Comparison of ENCODE assay signal across 9 mouse cellular contexts in the genomic region with DNA sequence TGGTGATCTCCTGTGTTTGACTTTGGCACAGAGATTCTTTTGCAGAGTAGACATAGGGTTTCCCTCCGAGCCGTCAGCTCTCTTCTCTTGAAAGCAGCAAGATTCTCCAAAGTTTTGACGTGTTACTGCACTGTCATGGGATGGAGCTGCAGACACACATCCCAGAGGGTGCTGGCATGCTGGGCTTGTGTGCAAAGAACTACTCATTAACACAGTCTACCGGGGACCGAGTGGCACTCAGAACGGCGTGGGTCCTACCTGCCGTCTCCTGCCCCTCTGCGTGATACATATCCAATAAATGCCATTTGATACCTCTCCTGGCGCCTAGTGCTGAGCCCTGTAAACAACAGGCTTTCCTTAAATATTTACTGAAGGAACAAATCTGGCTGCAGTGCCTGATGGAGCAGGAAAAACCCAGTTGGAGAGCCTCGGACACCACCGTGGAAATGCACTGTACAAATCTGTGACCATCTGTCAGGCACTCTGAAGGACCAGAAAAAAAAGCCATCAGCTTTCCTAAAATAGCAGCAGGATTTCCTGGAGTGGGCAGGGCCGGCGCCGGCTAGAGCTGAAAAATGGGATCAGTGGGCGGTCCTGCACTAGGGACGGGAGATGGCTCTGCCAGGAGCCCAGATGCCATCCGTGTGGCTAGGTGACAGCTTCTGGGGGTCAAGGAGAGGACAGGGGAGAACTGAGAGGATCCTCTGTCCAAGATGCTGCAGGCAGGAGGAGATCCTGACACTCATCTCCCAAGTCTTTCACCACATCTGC. TPM values are rescaled to one million over a fixed set of nuclear protein-coding genes. Genes with fewer than 3 reads are reported as not detected.
DNase-seq lines count a peak whose midpoint lies in the region; ATAC-seq and TF ChIP-seq lines count a peak whose summit lies in the region.
"Had no signal": no experiment of that assay in that cellular context is flagged by ENCODE, and none has a peak within 500 bp of the region (broad histone marks: within the 10 kb centered on the region; RNA-seq: fewer than 3 reads in every experiment).

No protein-coding gene starts in this region.

- H3K9me3 ChIP-seq in embryonic facial prominence, embryonic 13.5 days = no peaks in the 10 kb centered on the region
- H3K9me3 ChIP-seq in heart, embryonic 10.5 days = no peaks in the 10 kb centered on the region
- H3K9me3 ChIP-seq in limb, embryonic 14.5 days (ENCODE audit: control insufficient read depth, low read length) = peaks cover 7% of the 10 kb centered on the region; the same call in 1 of the 2 replicates
- H3K9me3 ChIP-seq in neural tube, embryonic 12.5 days = 0 out of 2 replicates have a peak, but pooled peaks cover 4% of the 10 kb centered on the region

- peak; percentile 74 for DNase-seq in brain, embryonic 14.5 days (ENCODE audit: low read depth)
- peak; percentile 82 for DNase-seq in heart, embryonic 10.5 days (ENCODE audit: low spot score)
- DNase-seq in kidney, adult 8-10 months = peak; percentile 71 to 74
- peak; percentile 76 for DNase-seq in limb, embryonic 14.5 days (ENCODE audit: low spot score)
- DNase-seq in spleen, adult 18-20 months = no peak
- no peak for DNase-seq in testis, postnatal 10 days (ENCODE audit: low spot score)

- 26% methylated on average over 18 of the region's 18 CpGs for WGBS in embryonic facial prominence, embryonic 13.5 days
- 27% methylated on average over 18 of the region's 18 CpGs for WGBS in heart, embryonic 10.5 days
- 21% methylated on average over 18 of the region's 18 CpGs for WGBS in limb, embryonic 14.5 days
- WGBS in neural tube, embryonic 12.5 days = 48% methylated on average over 18 of the region's 18 CpGs

- peaks cover 51% of the 10 kb centered on the region for H3K4me1 ChIP-seq in embryonic facial prominence, embryonic 13.5 days
- peaks cover 34% of the 10 kb centered on the region for H3K4me1 ChIP-seq in heart, embryonic 10.5 days
- H3K4me1 ChIP-seq in limb, embryonic 14.5 days (ENCODE audit: control insufficient read depth, insufficient read depth, low read length) = peaks cover 45% of the 10 kb centered on the region
- peaks cover 34% of the 10 kb centered on the region for H3K4me1 ChIP-seq in neural tube, embryonic 12.5 days

- peak overlapping the region; percentile 12 for H3K4me2 ChIP-seq in embryonic facial prominence, embryonic 13.5 days
- peak overlapping the region; percentile 35 for H3K4me2 ChIP-seq in limb, embryonic 14.5 days (replicated peaks; ENCODE audit: low read depth, low read length, severe bottlenecking)
- H3K4me2 ChIP-seq in neural tube, embryonic 12.5 days (replicated peaks) = 0 out of 2 replicates have a peak overlapping the region, but pooled peaks have one; percentile 16

- no peak for ATAC-seq in embryonic facial prominence, embryonic 13.5 days (ENCODE audit: insufficient number of reproducible peaks, insufficient read depth, low FRiP score, low TSS enrichment, low read depth)
- peak; percentile 61 for ATAC-seq in limb, embryonic 14.5 days (ENCODE audit: low FRiP score, low read depth)
- no peak for ATAC-seq in neural tube, embryonic 12.5 days (ENCODE audit: low FRiP score, low read depth)

- peak overlapping the region; percentile 76 for H3K27ac ChIP-seq in embryonic facial prominence, embryonic 13.5 days
- peak overlapping the region; percentile 87 for H3K27ac ChIP-seq in heart, embryonic 10.5 days
- peak overlapping the region; percentile 75 for H3K27ac ChIP-seq in limb, embryonic 14.5 days (replicated peaks; ENCODE audit: low read depth, low read length)
- H3K27ac ChIP-seq in neural tube, embryonic 12.5 days = peak overlapping the region; percentile 21; the same call in 1 of the 2 replicates
- H3K27ac ChIP-seq: macrophage had no signal

- no peak overlapping the region for H3K4me3 ChIP-seq in embryonic facial prominence, embryonic 13.5 days
- H3K4me3 ChIP-seq in heart, embryonic 10.5 days = peak overlapping the region; percentile 29
- H3K4me3 ChIP-seq in limb, embryonic 14.5 days (replicated peaks; ENCODE audit: low read length) = peak overlapping the region; percentile 7; the same call in 1 of the 2 replicates
- H3K4me3 ChIP-seq in neural tube, embryonic 12.5 days = no peak overlapping the region

- TF ChIP-seq POLR2A in brain, embryonic 14.5 days (IDR thresholded peaks at IDR 0.05; ENCODE audit: borderline replicate concordance, extremely low read depth, insufficient read depth, insufficient read length, poor library complexity, severe bottlenecking) = no peak
- TF ChIP-seq POLR2A in limb, embryonic 14.5 days (IDR thresholded peaks at IDR 0.05; ENCODE audit: borderline replicate concordance, extremely low read depth, insufficient read depth, insufficient read length) = no peak

- TF ChIP-seq CTCF in brain, embryonic 14.5 days (IDR thresholded peaks at IDR 0.05; ENCODE audit: borderline replicate concordance, extremely low read depth, insufficient read depth, insufficient read length) = no peak

- no peak overlapping the region for H3K9ac ChIP-seq in embryonic facial prominence, embryonic 13.5 days
- H3K9ac ChIP-seq in limb, embryonic 14.5 days (ENCODE audit: low read depth, low read length, severe bottlenecking) = no peak overlapping the region
- H3K9ac ChIP-seq in neural tube, embryonic 12.5 days = no peak overlapping the region

- no peaks in the 10 kb centered on the region for H3K36me3 ChIP-seq in embryonic facial prominence, embryonic 13.5 days
- H3K36me3 ChIP-seq in heart, embryonic 10.5 days = no peaks in the 10 kb centered on the region
- H3K36me3 ChIP-seq in limb, embryonic 14.5 days (ENCODE audit: control insufficient read depth, insufficient read depth, low read length) = no peaks in the 10 kb centered on the region
- no peaks in the 10 kb centered on the region for H3K36me3 ChIP-seq in neural tube, embryonic 12.5 days

- no peaks in the 10 kb centered on the region for H3K27me3 ChIP-seq in embryonic facial prominence, embryonic 13.5 days
- H3K27me3 ChIP-seq in heart, embryonic 10.5 days (ENCODE audit: insufficient read depth, poor library complexity, severe bottlenecking) = no peaks in the 10 kb centered on the region
- no peaks in the 10 kb centered on the region for H3K27me3 ChIP-seq in limb, embryonic 14.5 days (ENCODE audit: control insufficient read depth, insufficient read depth, low read length)
- no peaks in the 10 kb centered on the region for H3K27me3 ChIP-seq in neural tube, embryonic 12.5 days (replicated peaks)

RNA-seq across cellular contexts. Expression of gene Rflna, which starts 42.7 kb away (rescaled TPM):
- 7.7 and 8.4 TPM in 2 replicates for polyA plus RNA-seq in brain, embryonic 14.5 days (2012; rRNA removed)
- 24.8 and 34.6 TPM in 2 replicates for polyA plus RNA-seq in embryonic facial prominence, embryonic 13.5 days (2015; fragmentation: Nextera tagmentation; extraction: Ambion mirVana)
- polyA plus RNA-seq in heart, embryonic 10.5 days (2016; fragmentation: Nextera tagmentation; extraction: Ambion mirVana) = 1.1 and 2.6 TPM in 2 replicates
- 107 and 154 TPM in 2 replicates for polyA plus RNA-seq in limb, embryonic 14.5 days (2012; rRNA removed)
- 47.4 and 55.8 TPM in 2 replicates for polyA plus RNA-seq in limb, embryonic 14.5 days (2014; fragmentation: Nextera tagmentation; extraction: Ambion mirVana)
- polyA plus RNA-seq in neural tube, embryonic 12.5 days (2016; fragmentation: Nextera tagmentation; extraction: Ambion mirVana) = 6.3 and 9.1 TPM in 2 replicates
- polyA plus RNA-seq: macrophage had no signal

Comparison
In these comparisons a context has a peak if more than half of its experiments do, and no peak if none do; other contexts are left out.
1. DNase-seq: peak in brain, embryonic 14.5 days (single experiment), heart, embryonic 10.5 days (single experiment), kidney, adult 8-10 months (2 of 2) and limb, embryonic 14.5 days (single experiment); none in spleen, adult 18-20 months (0 of 2) and testis, postnatal 10 days (single experiment).
2. H3K27ac ChIP-seq: peak in every context shown above with its lines; median percentile 87 in heart, embryonic 10.5 days; 76 in embryonic facial prominence, embryonic 13.5 days; 75 in limb, embryonic 14.5 days; 21 in neural tube, embryonic 12.5 days.
3. H3K4me3 ChIP-seq: peak in heart, embryonic 10.5 days (single experiment) and limb, embryonic 14.5 days (single experiment); none in embryonic facial prominence, embryonic 13.5 days (single experiment) and neural tube, embryonic 12.5 days (single experiment).
4. Peak in every context shown above with its lines, with median percentiles within 50 percentile points of each other: H3K4me2 ChIP-seq.